7 mouse cellular contexts compared by ENCODE assay signal in the genomic region with DNA sequence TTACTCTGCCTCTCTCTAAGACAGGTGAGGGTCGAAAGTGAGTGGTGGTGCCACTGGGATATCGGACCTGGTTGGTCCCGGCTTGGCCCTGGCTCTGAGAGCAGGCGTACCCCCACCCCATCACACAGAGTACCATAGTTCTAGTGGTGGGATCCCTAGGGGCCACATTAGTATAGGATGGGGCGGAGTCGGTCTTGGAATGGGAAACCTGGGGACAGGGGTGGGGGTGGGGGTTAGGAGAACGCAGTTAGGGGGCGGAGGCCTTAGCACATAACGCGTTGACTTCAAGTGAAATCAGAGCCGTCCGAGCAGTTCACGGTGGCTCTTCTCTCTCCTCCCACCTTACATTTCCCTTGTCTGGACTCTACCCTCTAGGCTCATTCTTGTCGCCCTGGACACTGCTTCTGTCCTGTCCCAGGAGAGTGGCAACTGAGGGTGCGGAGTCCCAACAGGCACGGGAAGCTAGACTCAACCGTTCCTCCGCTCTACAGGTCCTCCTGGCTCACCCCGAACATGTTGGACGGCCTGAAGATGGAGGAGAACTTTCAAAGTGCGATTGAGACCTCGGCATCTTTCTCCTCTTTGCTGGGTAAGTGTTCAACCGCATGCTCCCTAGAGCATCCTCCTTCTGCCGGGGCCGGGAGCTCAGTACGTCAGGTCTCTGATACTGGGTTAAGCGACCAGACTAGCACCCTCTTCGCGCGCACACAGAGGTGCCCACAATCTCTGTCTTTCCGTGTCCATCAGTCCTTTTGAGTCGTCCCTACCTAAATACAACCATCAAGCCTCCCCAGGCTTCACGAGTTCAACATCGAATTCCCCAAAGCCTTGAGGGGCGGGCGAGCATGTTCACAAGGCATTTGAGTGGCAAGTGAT. TPM values are rescaled to one million over a fixed set of nuclear protein-coding genes. Genes with fewer than 3 reads are reported as not detected.
DNase-seq lines count a peak whose midpoint lies in the region; ATAC-seq lines count a peak whose summit lies in the region.

No protein-coding gene starts in this region.

- H3K9ac ChIP-seq in lung, embryonic 16.5 days (ENCODE audit: low read length): no peak overlapping the region
- H3K9ac ChIP-seq in forebrain, embryonic 16.5 days (replicated peaks; ENCODE audit: low read depth, low read length): no peak overlapping the region; the same call in 1 of the 2 replicates
- H3K9ac ChIP-seq in liver, embryonic 13.5 days: no peak overlapping the region

- H3K36me3 ChIP-seq in lung, embryonic 16.5 days (ENCODE audit: control insufficient read depth, insufficient read depth, low read length): no peaks in the 10 kb centered on the region
- H3K36me3 ChIP-seq in forebrain, embryonic 16.5 days (ENCODE audit: control insufficient read depth, insufficient read depth): no peaks in the 10 kb centered on the region
- no peaks in the 10 kb centered on the region for H3K36me3 ChIP-seq in liver, embryonic 13.5 days

- WGBS in lung, embryonic 16.5 days: 2% methylated on average over 36 of the region's 36 CpGs
- WGBS in forebrain, embryonic 16.5 days: under 1% methylated on average over 36 of the region's 36 CpGs
- WGBS in liver, embryonic 13.5 days (ENCODE audit: insufficient replicate concordance): 4% methylated on average over 36 of the region's 36 CpGs

- H3K9me3 ChIP-seq in lung, embryonic 16.5 days (ENCODE audit: control insufficient read depth, low read length): no peaks in the 10 kb centered on the region
- H3K9me3 ChIP-seq in forebrain, embryonic 16.5 days (ENCODE audit: control insufficient read depth, low read length): peaks cover 3% of the 10 kb centered on the region
- H3K9me3 ChIP-seq in liver, embryonic 13.5 days (replicated peaks): no peaks in the 10 kb centered on the region

- H3K4me2 ChIP-seq in lung, embryonic 16.5 days (ENCODE audit: low read depth, low read length): peak overlapping the region; percentile 68
- H3K4me2 ChIP-seq in forebrain, embryonic 16.5 days (ENCODE audit: low read length): peak overlapping the region; percentile 78
- H3K4me2 ChIP-seq in liver, embryonic 13.5 days: peak overlapping the region; percentile 53

- peaks cover 11% of the 10 kb centered on the region for H3K4me1 ChIP-seq in lung, embryonic 16.5 days (replicated peaks; ENCODE audit: control insufficient read depth, insufficient read depth, low read length)
- H3K4me1 ChIP-seq in forebrain, embryonic 16.5 days (replicated peaks; ENCODE audit: control insufficient read depth, insufficient read depth, low read length): peaks cover 19% of the 10 kb centered on the region
- peaks cover 3% of the 10 kb centered on the region for H3K4me1 ChIP-seq in liver, embryonic 13.5 days (replicated peaks)

- peaks cover 82% of the 10 kb centered on the region for H3K27me3 ChIP-seq in lung, embryonic 16.5 days (ENCODE audit: control insufficient read depth, insufficient read depth, low read depth, low read length)
- peaks cover 67% of the 10 kb centered on the region for H3K27me3 ChIP-seq in forebrain, embryonic 16.5 days (replicated peaks; ENCODE audit: control insufficient read depth, insufficient read depth, low read length)
- H3K27me3 ChIP-seq in liver, embryonic 13.5 days: peaks cover 87% of the 10 kb centered on the region

- no peak overlapping the region for H3K27ac ChIP-seq in lung, embryonic 16.5 days (ENCODE audit: low read length)
- H3K27ac ChIP-seq in forebrain, embryonic 16.5 days (ENCODE audit: low read length): no peak overlapping the region
- no peak overlapping the region for H3K27ac ChIP-seq in liver, embryonic 13.5 days

- peak overlapping the region; percentile 57 for H3K4me3 ChIP-seq in lung, embryonic 16.5 days (ENCODE audit: low read length)
- peak overlapping the region; percentile 48 for H3K4me3 ChIP-seq in forebrain, embryonic 16.5 days (replicated peaks; ENCODE audit: low read length)
- peak overlapping the region; percentile 37 for H3K4me3 ChIP-seq in liver, embryonic 13.5 days (replicated peaks)

- peak; percentile 44 for ATAC-seq in lung, embryonic 16.5 days (ENCODE audit: low read depth)
- ATAC-seq in forebrain, embryonic 16.5 days: peak; percentile 46
- ATAC-seq in liver, embryonic 13.5 days (ENCODE audit: low read depth): 0 out of 2 replicates have a peak, but pooled peaks have one; percentile 10

- no peak for DNase-seq in lung, postnatal 10 days
- no peak for DNase-seq in liver, embryonic 13.5 days
- DNase-seq in adrenal gland, postnatal 4 days (ENCODE audit: low spot score in 2 of 2): no peak
- DNase-seq in ovary, adult 18-20 months (ENCODE audit: low spot score): no peak
- DNase-seq in thymus, postnatal 4 days: no peak

RNA-seq across cellular contexts. Expression of gene Lmx1a, which starts 0.5 kb away (rescaled TPM):
- polyA plus RNA-seq in lung, embryonic 16.5 days (2015; fragmentation: Nextera tagmentation; extraction: Ambion mirVana): not detected in 2 replicates
- 1.5 TPM in 2 replicates for polyA plus RNA-seq in forebrain, embryonic 16.5 days (2015; fragmentation: Nextera tagmentation; extraction: Ambion mirVana)
- 0.20 and 0.35 TPM in 2 replicates for polyA plus RNA-seq in liver, embryonic 13.5 days (2015; fragmentation: Nextera tagmentation; extraction: Ambion mirVana)
- under 1 TPM in 1 of 2 experiments, not detected in 1; 0.08 TPM for total RNA-seq in adrenal gland, postnatal 4 days (2021)
